Mouse (Mus musculus): Measurements from ENCODE around the gene Vmn1r15. TPM values are rescaled to one million over a fixed set of nuclear protein-coding genes. Genes with fewer than 3 reads are reported as not detected.

The Vmn1r15 gene
- under 1 TPM in 1 of 4 experiments, not detected in 3; 0.14 TPM for total RNA-seq (2022)

DNA sequence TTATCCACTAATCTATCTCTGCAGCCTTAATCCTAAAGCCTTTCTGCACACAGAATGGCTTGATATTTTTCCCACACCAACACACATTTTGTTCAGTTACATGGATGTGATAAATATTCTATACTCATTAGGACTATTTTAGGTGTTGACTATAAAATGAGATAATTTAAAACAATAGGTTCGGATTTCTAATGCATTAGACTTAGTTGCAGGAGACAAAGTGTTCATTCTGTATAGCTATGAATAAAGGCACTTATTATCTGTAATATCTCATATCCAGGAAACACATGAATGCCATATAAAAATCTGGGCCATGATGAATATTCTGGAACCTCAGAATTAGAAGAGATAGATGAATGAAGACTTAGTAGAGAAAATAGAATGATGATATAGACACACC lies at the start of gene Vmn1r15:
Gene Vmn1r15, plus strand, starts transcription at position 301 of the 400 bp plus-strand sequence.
- DNase-seq = no peak

DNA sequence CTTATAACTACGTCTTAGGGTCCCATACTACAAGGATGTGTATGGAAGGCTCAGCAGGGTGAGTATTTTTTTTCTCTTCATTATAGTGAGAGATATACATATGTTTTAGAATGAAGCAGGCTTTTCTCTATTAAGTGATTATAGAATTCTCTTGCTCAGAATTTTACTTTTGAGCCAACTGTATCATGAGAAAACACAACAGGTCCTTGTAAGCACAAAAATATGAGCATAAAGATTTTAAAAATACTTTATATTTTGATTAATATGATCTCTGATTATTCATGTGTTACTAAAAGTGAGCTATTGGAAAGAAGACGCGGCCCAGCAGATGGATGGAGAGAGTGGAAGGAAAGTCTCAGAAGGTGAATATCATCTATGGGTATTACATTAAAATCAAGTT lies 26.4 kb upstream of the Vmn1r15 start, which contains the start of gene Vmn1r14:
Gene Vmn1r14, plus strand, starts transcription at position 301 of the 400 bp plus-strand sequence.
- no peak for DNase-seq

DNA sequence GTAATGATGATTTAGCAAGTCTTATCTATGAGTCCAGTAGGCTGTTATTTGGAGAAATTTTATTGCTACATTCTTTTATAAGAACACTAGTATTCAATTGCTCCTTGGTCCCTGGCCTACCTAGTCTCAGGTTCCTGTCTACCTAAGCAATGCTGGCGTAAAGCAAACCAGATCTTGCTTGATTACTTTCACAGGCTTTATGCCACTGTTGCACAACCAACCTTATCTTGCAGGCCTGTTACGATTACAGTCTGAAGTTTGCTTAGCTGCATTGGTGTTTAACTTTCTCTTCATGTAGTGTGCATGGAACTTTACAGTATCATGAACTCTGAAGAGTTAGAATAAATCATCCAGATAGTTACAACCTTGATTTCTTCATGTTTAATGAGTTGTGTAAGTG lies 3.2 kb downstream of the Vmn1r15 start:
- DNase-seq = no peak

DNA sequence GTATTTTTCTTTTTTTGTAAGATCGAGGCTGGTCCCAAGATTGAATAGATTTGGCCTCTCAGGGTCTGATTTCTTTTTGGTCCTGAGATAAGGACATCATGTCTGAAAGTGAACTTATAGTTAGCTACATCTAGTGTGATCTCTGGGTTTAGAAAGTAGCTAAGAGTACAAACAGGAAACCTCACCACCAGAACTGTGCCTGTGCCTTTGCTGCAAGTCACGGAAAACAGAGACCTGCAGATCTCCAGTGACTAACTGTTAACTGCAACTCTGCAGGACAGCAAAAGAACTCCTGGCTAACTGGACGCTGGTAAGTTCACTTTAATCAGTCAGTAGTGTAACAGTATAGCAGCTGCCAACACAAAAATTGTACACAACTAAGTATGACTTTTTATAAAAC lies 14.1 kb downstream of the Vmn1r15 start:
- DNase-seq = no peak

DNA sequence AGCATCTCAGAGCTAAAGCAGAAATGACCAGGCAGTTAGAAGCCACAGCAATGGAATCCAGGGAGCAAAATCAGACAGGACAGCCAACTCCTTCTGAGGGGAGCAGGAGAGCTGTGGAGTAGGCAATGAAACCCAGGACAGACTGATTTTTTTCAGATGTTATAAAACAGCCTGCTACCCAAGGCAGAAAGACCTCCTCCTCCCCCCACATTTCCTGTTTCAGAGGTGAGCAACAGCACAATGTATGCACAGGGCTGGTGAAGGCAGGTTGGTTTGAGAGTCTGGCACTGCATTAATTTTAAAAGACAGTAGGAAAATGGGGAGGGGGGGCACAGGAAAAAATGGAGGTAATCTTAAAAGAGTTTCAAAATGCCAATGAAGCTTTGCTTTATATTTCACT lies 14.8 kb downstream of the Vmn1r15 start:
- no peak for DNase-seq

DNA sequence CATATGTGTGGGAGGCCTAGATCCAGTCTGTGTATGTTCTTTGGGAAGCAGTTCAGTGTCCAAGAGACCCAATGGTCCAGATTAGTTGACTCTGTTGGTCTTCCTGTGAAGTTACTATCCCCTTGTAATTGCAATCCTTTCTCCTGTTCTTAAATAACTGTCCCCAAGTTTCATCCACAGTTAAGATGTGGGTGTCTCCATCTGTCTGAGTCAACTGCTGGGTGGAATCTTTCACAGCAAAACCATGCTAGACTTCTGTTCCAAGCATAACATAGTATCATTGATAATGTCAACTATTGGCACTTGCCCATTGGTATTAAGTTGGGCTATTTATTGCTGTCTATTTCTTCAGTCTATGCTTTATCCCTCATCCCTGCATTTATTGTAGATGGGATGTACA lies 21.2 kb downstream of the Vmn1r15 start:
- no peak for DNase-seq

Other genes starting within 250 kb of the Vmn1r15 start
- not detected for gene Vmn1r7, start 232.6 kb upstream of the Vmn1r15 start, total RNA-seq (2022)
- not detected for gene Vmn1r8, start 225.7 kb upstream of the Vmn1r15 start, total RNA-seq (2022)
- not detected for gene Vmn1r9, start 191.2 kb upstream of the Vmn1r15 start, total RNA-seq (2022)
- not detected for gene Vmn1r10, start 148.5 kb upstream of the Vmn1r15 start, total RNA-seq (2022)
- gene Vmn1r11, start 124.5 kb upstream of the Vmn1r15 start, total RNA-seq (2022) = not detected
- not detected for gene Vmn1r12, start 101.0 kb upstream of the Vmn1r15 start, total RNA-seq (2022)
- not detected for gene Vmn1r13, start 54.7 kb upstream of the Vmn1r15 start, total RNA-seq (2022)
- gene Vmn1r14, start 26.3 kb upstream of the Vmn1r15 start, total RNA-seq (2022) = not detected
- gene Vmn1r16, start 71.5 kb downstream of the Vmn1r15 start, total RNA-seq (2022) = not detected
- not detected for gene Vmn1r17, start 105.8 kb downstream of the Vmn1r15 start, total RNA-seq (2022)
- under 1 TPM in 1 of 4 experiments, not detected in 3; 0.03 TPM for gene Vmn1r18, start 137.8 kb downstream of the Vmn1r15 start, total RNA-seq (2022)
- gene Vmn1r19, start 145.8 kb downstream of the Vmn1r15 start, total RNA-seq (2022) = not detected
- gene Vmn1r20, start 171.0 kb downstream of the Vmn1r15 start, total RNA-seq (2022) = not detected